Mouse (Mus musculus) adrenal gland, adult 2 months (tissue): ENCODE data around the gene Clybl. TPM values are rescaled to one million over a fixed set of nuclear protein-coding genes. Genes with fewer than 3 reads are reported as not detected.

ENCODE experiments used
- DNase-seq: peaks from one replicate; pipeline ENCODE4 v3.0.0; 2021
- polyA plus RNA-seq: library from polyadenylated mRNA; depleted of rRNA; stranded (reverse); fragments of >200 nt; gene quantifications from 2 replicates; pipeline ENCODE4 v1.2.3, GENCODE M21; 2012
- total RNA-seq, 2 experiments: library from RNA; stranded (reverse); gene quantifications; 2 replicates each; pipeline ENCODE4 v1.2.3; 2021

The Clybl gene
- total and polyA plus RNA-seq, 3 experiments = 4.4 to 104 (median 96.5) TPM

- DNase-seq = no peak
Measured at GRCm38 (mm10) chr14:122361807-122362206, 180.3 kb downstream of the Clybl start.

GRCm38 (mm10) chr14:122363156-122363555 is 181.7 kb downstream of the Clybl start:
- DNase-seq = no peak

GRCm38 (mm10) chr14:122364026-122364425 is 182.5 kb downstream of the Clybl start:
- DNase-seq = no peak

GRCm38 (mm10) chr14:122367252-122367868 is 185.9 kb downstream of the Clybl start:
- DNase-seq = no peak

- DNase-seq = no peak
Measured at GRCm38 (mm10) chr14:122367882-122368418, 186.4 kb downstream of the Clybl start.

- DNase-seq = no peak
Measured at GRCm38 (mm10) chr14:122368501-122368900, 187.0 kb downstream of the Clybl start.

- no peak for DNase-seq
Measured at GRCm38 (mm10) chr14:122371979-122372378, 190.5 kb downstream of the Clybl start.

GRCm38 (mm10) chr14:122373458-122373857 is 192.0 kb downstream of the Clybl start:
- no peak for DNase-seq

- no peak for DNase-seq
Measured at GRCm38 (mm10) chr14:122374285-122374997, 192.9 kb downstream of the Clybl start.

GRCm38 (mm10) chr14:122375070-122375811 is 193.7 kb downstream of the Clybl start:
- no peak for DNase-seq

- no peak for DNase-seq
Measured at GRCm38 (mm10) chr14:122376482-122377143, 195.1 kb downstream of the Clybl start.

- DNase-seq = no peak
Measured at GRCm38 (mm10) chr14:122377681-122378080, 196.2 kb downstream of the Clybl start.

- DNase-seq = no peak
Measured at GRCm38 (mm10) chr14:122379076-122379475, 197.6 kb downstream of the Clybl start.

- no peak for DNase-seq
Measured at GRCm38 (mm10) chr14:122379996-122380395, 198.5 kb downstream of the Clybl start.

- no peak for DNase-seq
Measured at GRCm38 (mm10) chr14:122380896-122381845, 199.7 kb downstream of the Clybl start.

- no peak for DNase-seq
Measured at GRCm38 (mm10) chr14:122382281-122382680, 200.8 kb downstream of the Clybl start.

GRCm38 (mm10) chr14:122383931-122384330 is 202.4 kb downstream of the Clybl start:
- DNase-seq = no peak

GRCm38 (mm10) chr14:122384447-122385237 is 203.1 kb downstream of the Clybl start:
- no peak for DNase-seq

GRCm38 (mm10) chr14:122385238-122385534 is 203.7 kb downstream of the Clybl start:
- DNase-seq = no peak

GRCm38 (mm10) chr14:122385758-122386157 is 204.3 kb downstream of the Clybl start:
- no peak for DNase-seq
